Mouse (Mus musculus) CH12.LX (cell line): ENCODE results near the gene Galnt9.

Experiments used
- CHD2 ChIP-seq: IDR thresholded peaks from 2 replicates; pipeline ENCODE4 v1.6.1; 2011; ENCODE audit warnings: low read length, improper control_type of control experiment
- E2F4 ChIP-seq: IDR thresholded peaks from 2 replicates; pipeline ENCODE4 v1.6.1; 2011; ENCODE audit warnings: low read depth, low read length, improper control_type of control experiment; ENCODE audit not compliant: insufficient replicate concordance
- EP300 ChIP-seq: IDR thresholded peaks from 2 replicates; pipeline ENCODE4 v1.6.1; 2011; ENCODE audit warnings: low read length, improper control_type of control experiment
- POLR2A ChIP-seq: IDR thresholded peaks from 2 replicates; pipeline ENCODE4 v1.6.1; 2011; ENCODE audit warnings: low read depth, mild to moderate bottlenecking, improper control_type of control experiment, low read length
- RCOR1 ChIP-seq: conservative IDR thresholded peaks from 2 replicates; pipeline ENCODE4 v1.6.1; 2012; ENCODE audit warnings: low read depth, mild to moderate bottlenecking, inconsistent platforms, low read length, improper control_type of control experiment

- TF ChIP-seq RCOR1, result no peak
- no peak for TF ChIP-seq EP300
- TF ChIP-seq POLR2A, result no peak
- no peak for TF ChIP-seq CHD2
- TF ChIP-seq E2F4, result no peak
These were observed 23.4 kb downstream of the Galnt9 start for GRCm38 (mm10) chr5:110567547-110567946.
